Mouse (Mus musculus) liver, postnatal 0 days (tissue): ENCODE results near the gene Plod2. TPM values are rescaled to one million over a fixed set of nuclear protein-coding genes. Genes with fewer than 3 reads are reported as not detected.

ENCODE experiments used
- ATAC-seq: fragments of 200-750 bp; cut with Nextera tagmentation; 2 replicates; pipeline ENCODE4 v1.8.0; 2017; ENCODE audit warnings: mild to moderate bottlenecking, moderate library complexity
- DNase-seq: peaks from one replicate; pipeline ENCODE4 v3.0.0-alpha.2; 2016
- H3K27ac ChIP-seq: fragments of 300-500 bp; sonication (generic); 2 replicates; pipeline ENCODE4 v1.5.1; 2014; ENCODE audit warnings: antibody characterized with exemption, moderate library complexity, mild to moderate bottlenecking, low read depth
- H3K27me3 ChIP-seq: fragments of 300-500 bp; sonication (generic); 2 replicates; pipeline ENCODE4 v1.6.1; 2014; ENCODE audit warnings: low read length, control low read depth, mixed read lengths; ENCODE audit not compliant: insufficient read depth
- H3K36me3 ChIP-seq: fragments of 300-500 bp; sonication (generic); replicated peaks from 2 replicates; pipeline ENCODE4 v1.6.1; 2014; ENCODE audit warnings: mild to moderate bottlenecking, control low read depth, low read length, moderate library complexity, mixed read lengths; ENCODE audit not compliant: insufficient read depth
- H3K4me1 ChIP-seq: fragments of 300-500 bp; sonication (generic); 2 replicates; pipeline ENCODE4 v1.6.1; 2014; ENCODE audit warnings: antibody characterized with exemption, mild to moderate bottlenecking, control low read depth; ENCODE audit not compliant: insufficient read depth
- H3K4me2 ChIP-seq: fragments of 300-500 bp; sonication (generic); 2 replicates; pipeline ENCODE4 v1.6.1; 2014; ENCODE audit warnings: low read depth, mild to moderate bottlenecking, low read length, moderate library complexity, mixed read lengths
- H3K4me3 ChIP-seq: fragments of 300-500 bp; sonication (generic); 2 replicates; pipeline ENCODE4 v1.5.1; 2014; ENCODE audit warnings: low read depth, low read length
- H3K9ac ChIP-seq: fragments of 300-500 bp; sonication (generic); replicated peaks from 2 replicates; pipeline ENCODE4 v1.6.1; 2014; ENCODE audit warnings: mild to moderate bottlenecking, moderate library complexity
- H3K9me3 ChIP-seq: fragments of 300-500 bp; sonication (generic); 2 replicates; pipeline ENCODE4 v1.6.1; 2016; ENCODE audit warnings: mild to moderate bottlenecking, control low read depth, low read length, mixed read lengths
- CTCF ChIP-seq: sonication (generic); IDR thresholded peaks from 2 replicates; pipeline ENCODE4 v1.5.1; 2016; ENCODE audit warnings: antibody characterized with exemption, low read depth
- EP300 ChIP-seq: IDR thresholded peaks from 2 replicates; pipeline ENCODE4 v1.6.1; 2016; ENCODE audit warnings: antibody characterized with exemption, low read depth, mild to moderate bottlenecking
- WGBS: fragments of 180-500 bp; shearing (Covaris S2); extraction: QIAGEN DNeasy Blood & Tissue Kit; methylation state at CpG from one replicate; pipeline ENCODE4 v1.1.7; 2014; ENCODE audit not compliant: insufficient replicate concordance; 5-methylcytosine and 5-hydroxymethylcytosine counted together
- polyA plus RNA-seq: library from polyadenylated mRNA; unstranded; fragments of >200 nt; fragmentation: Nextera tagmentation; extraction: Ambion mirVana; gene quantifications from 2 replicates; pipeline ENCODE4 v1.2.1, GENCODE M21; 2015

Plod2 gene
- polyA plus RNA-seq, 1 experiment from 2014 or later = 1.5 TPM

DNA sequence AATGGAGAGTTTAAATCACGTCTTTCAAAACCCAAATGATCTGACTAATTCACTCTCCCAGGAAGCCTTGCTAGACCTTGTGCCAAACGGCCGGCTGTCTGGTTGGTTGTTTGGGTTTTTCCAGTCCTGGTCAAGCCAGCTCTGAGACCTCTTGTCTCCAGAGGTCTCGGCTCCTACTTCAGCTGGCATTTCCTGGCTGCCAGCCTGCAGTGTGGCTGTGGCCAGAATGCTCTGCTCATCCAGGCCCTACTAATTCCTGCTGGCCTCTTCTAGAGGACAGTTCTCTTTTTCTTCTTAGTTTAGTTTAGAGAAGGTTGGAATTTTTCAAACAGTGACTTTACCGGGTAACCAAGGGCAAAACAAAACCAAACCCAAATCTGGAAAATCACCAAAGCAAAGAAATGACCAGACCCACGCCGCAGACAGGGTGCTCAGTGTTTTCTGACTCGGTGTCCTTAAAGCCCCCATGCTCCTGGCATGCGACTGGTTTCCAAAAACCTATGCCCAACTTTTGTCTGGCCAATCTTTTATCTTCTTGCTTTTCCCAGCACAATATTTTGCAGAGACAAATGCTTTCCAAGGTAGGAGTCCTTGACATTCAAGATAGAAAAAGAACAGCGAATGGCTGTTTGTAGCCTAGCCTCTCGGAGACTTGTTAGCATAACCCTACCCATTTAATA is 7.9 kb downstream of the Plod2 start:
- H3K4me3 ChIP-seq = no peak overlapping the region
- TF ChIP-seq EP300 = no peak
- no peak for TF ChIP-seq CTCF
- WGBS = 75% methylated on average over 11 of the region's 11 CpGs
- no peaks in the 10 kb centered on the region for H3K27me3 ChIP-seq
- DNase-seq (no peak), ATAC-seq (no peak)
- H3K4me1 ChIP-seq = no peaks in the 10 kb centered on the region
- H3K36me3 ChIP-seq = no peaks in the 10 kb centered on the region
- H3K9ac ChIP-seq = no peak overlapping the region
- no peak overlapping the region for H3K4me2 ChIP-seq
- H3K9me3 ChIP-seq = no peaks in the 10 kb centered on the region
- H3K27ac ChIP-seq = no peak overlapping the region

GRCm38 (mm10) chr9:92550981-92551380 is 9.0 kb downstream of the Plod2 start:
- H3K9ac ChIP-seq = no peak overlapping the region
- no peak overlapping the region for H3K27ac ChIP-seq
- ATAC-seq (no peak), DNase-seq (no peak)
- no peaks in the 10 kb centered on the region for H3K4me1 ChIP-seq
- TF ChIP-seq CTCF (no peak), EP300 (no peak)
- no peak overlapping the region for H3K4me2 ChIP-seq
- no peaks in the 10 kb centered on the region for H3K27me3 ChIP-seq
- H3K4me3 ChIP-seq = no peak overlapping the region
- WGBS = 66% methylated on average over 2 of the region's 2 CpGs
- H3K36me3 ChIP-seq = no peaks in the 10 kb centered on the region
- H3K9me3 ChIP-seq = no peaks in the 10 kb centered on the region

DNA sequence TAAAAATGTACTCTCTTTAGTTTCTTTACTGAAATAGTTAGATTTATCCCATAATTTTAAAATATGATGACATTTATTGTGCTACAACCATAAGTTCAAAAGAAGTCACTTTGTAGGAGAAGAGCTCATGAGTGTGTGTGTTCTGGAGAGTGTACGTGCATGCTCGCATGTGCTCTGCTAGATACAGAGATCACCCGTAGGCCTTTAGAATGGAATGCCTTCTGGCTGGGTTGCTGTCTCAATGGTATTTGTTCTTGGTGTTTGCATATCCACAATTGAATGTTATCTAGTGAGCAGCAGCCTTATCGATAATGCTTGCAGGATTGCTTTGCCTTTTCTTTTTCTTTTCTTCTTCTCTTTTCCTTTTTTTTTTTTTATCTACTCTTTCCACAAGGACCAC is 9.6 kb downstream of the Plod2 start:
- DNase-seq = no peak
- TF ChIP-seq EP300 = no peak
- TF ChIP-seq CTCF = no peak
- Histone ChIP-seq H3K27ac (no peak overlapping the region), H3K4me1 (no peaks in the 10 kb centered on the region), H3K36me3 (no peaks in the 10 kb centered on the region), H3K27me3 (no peaks in the 10 kb centered on the region), H3K4me3 (no peak overlapping the region), H3K9ac (no peak overlapping the region), H3K4me2 (no peak overlapping the region), H3K9me3 (no peaks in the 10 kb centered on the region)
- ATAC-seq = no peak
- 45% methylated on average over 4 of the region's 4 CpGs for WGBS

DNA sequence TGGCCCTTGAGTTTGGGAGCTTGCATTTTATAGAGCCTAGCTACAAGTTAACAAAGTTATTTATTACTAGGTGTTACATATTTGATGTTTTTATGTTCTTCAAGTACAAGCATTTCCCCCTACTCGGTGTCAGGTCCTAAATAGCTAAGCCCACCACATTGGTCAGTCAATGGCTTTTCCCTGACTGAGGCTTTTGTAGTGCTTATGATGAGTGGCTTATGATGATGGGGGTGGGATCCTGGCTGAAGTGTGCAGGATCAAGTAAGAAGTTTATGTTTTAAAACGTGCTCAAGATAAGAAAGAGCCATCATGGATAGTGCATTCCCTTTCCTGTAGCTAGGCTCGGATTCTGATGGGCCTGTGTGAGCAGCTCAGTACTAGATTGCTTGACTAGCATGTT is 10.7 kb downstream of the Plod2 start:
- Histone ChIP-seq H3K9ac (no peak overlapping the region), H3K4me3 (no peak overlapping the region)
- 70% methylated on average over 3 of the region's 3 CpGs for WGBS

DNA sequence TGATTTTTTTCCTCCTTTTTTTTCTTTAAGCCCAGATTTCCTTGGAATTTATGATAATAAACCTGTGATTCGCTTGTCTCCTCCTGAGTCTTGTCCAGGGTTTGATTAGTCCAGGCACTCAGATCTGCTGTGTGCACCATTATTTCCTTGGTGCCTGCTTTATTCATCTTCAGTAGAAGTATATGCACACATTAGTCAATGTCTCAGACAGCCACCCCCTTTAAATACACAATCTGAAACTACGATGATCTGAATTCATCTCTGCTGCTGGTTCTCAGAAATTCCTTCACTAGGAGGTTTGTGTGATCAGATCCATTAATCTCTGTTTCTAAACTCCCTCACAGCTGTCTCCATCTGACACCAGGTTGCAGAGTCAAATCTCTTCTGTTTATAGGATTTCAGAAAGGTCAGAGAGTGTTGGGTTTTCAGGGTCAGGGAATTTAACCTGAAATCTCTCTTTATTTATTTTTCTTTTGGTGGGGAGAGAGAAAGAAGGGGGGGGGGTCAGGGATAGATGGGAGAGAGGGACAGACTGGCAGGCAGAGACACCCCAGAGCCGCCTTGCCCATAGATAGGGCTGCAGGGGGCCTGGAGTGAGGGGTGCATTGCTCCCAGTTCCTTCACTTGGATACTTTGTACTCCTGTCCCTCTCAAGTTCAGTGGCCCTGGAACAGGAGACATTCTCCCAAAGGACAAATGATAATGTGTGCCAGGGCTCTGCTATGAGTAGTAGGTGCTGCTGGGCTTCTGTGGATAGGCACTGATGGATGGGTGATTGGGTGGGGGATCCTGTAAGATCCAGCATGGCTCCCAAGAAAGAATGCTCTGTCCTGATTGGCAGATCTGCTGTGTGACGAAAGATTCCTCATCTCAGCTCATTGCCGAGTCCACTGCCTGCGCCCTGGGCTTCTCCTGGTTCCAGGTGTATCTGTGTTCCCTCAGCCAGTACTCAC is 13.3 kb downstream of the Plod2 start:
- Histone ChIP-seq H3K36me3 (no peaks in the 10 kb centered on the region), H3K4me1 (no peaks in the 10 kb centered on the region), H3K9me3 (no peaks in the 10 kb centered on the region), H3K9ac (no peak overlapping the region), H3K4me2 (no peak overlapping the region), H3K27ac (no peak overlapping the region), H3K4me3 (no peak overlapping the region), H3K27me3 (no peaks in the 10 kb centered on the region)
- TF ChIP-seq EP300 (no peak), CTCF (no peak)
- ATAC-seq (no peak), DNase-seq (no peak)
- 77% methylated on average over 6 of the region's 6 CpGs for WGBS

More for the DNA sequence above, 10.7 kb downstream of the Plod2 start:
- TF ChIP-seq CTCF = no peak
- TF ChIP-seq EP300 = no peak
- ATAC-seq (no peak), DNase-seq (no peak)
- H3K27ac ChIP-seq = no peak overlapping the region
- H3K4me2 ChIP-seq = no peak overlapping the region
- H3K27me3 ChIP-seq = no peaks in the 10 kb centered on the region
- no peaks in the 10 kb centered on the region for H3K36me3 ChIP-seq
- H3K9me3 ChIP-seq = no peaks in the 10 kb centered on the region
- H3K4me1 ChIP-seq = no peaks in the 10 kb centered on the region

- TF ChIP-seq EP300 (no peak), CTCF (no peak)
- ATAC-seq (no peak), DNase-seq (no peak)
- 0 out of 2 replicates have a peak, but pooled peaks cover 3% of the 10 kb centered on the region for H3K4me1 ChIP-seq
- WGBS = 76% methylated on average over 8 of the region's 8 CpGs
- no peak overlapping the region for H3K27ac ChIP-seq
- H3K4me2 ChIP-seq = no peak overlapping the region
- H3K9ac ChIP-seq = no peak overlapping the region
- no peaks in the 10 kb centered on the region for H3K27me3 ChIP-seq
- no peaks in the 10 kb centered on the region for H3K9me3 ChIP-seq
- H3K4me3 ChIP-seq = no peak overlapping the region
- H3K36me3 ChIP-seq = no peaks in the 10 kb centered on the region
Measured at GRCm38 (mm10) chr9:92559750-92560149, 17.7 kb downstream of the Plod2 start.
